Mouse (Mus musculus) embryonic facial prominence, embryonic 10.5 days (tissue): ENCODE data around the gene Cytip. TPM values are rescaled to one million over a fixed set of nuclear protein-coding genes. Genes with fewer than 3 reads are reported as not detected.
"Not testable (repeated sequence)": the region's sequence is repeated elsewhere in the genome, so short reads cannot be mapped to it uniquely, and the experiment has no call there.

Experiments
- DNase-seq: peaks from one replicate; pipeline ENCODE4 v3.0.0-alpha.2; 2017; ENCODE audit warnings: low spot score
- H3K27ac ChIP-seq: fragments of 300-500 bp; sonication (generic); replicated peaks from 2 replicates; pipeline ENCODE4 v1.5.1; 2016; ENCODE audit warnings: mild to moderate bottlenecking
- H3K27me3 ChIP-seq: fragments of 300-500 bp; sonication (generic); replicated peaks from 2 replicates; pipeline ENCODE4 v1.6.1; 2016; ENCODE audit warnings: low read depth, mild to moderate bottlenecking; ENCODE audit not compliant: poor library complexity, severe bottlenecking
- H3K36me3 ChIP-seq: fragments of 300-500 bp; sonication (generic); replicated peaks from 2 replicates; pipeline ENCODE4 v1.6.1; 2016; ENCODE audit warnings: mild to moderate bottlenecking, moderate library complexity
- H3K4me1 ChIP-seq: fragments of 300-500 bp; sonication (generic); 2 replicates; pipeline ENCODE4 v1.6.1; 2016
- H3K4me3 ChIP-seq: fragments of 300-500 bp; sonication (generic); 2 replicates; pipeline ENCODE4 v1.5.1; 2016; ENCODE audit warnings: mild to moderate bottlenecking, moderate library complexity
- H3K9me3 ChIP-seq: fragments of 300-500 bp; sonication (generic); 2 replicates; pipeline ENCODE4 v1.6.1; 2016; ENCODE audit warnings: mild to moderate bottlenecking
- WGBS: fragments of 180-500 bp; shearing (Covaris S2); methylation state at CpG from one replicate; pipeline ENCODE4 v1.1.7; 2016; 5-methylcytosine and 5-hydroxymethylcytosine counted together
- polyA plus RNA-seq: library from polyadenylated mRNA; unstranded; fragments of >200 nt; fragmentation: Nextera tagmentation; extraction: Ambion mirVana; gene quantifications from 2 replicates; pipeline ENCODE4 v1.2.1, GENCODE M21; 2016

The Cytip gene
- polyA plus RNA-seq, 1 experiment from 2014 or later, result 0.80 TPM

DNA sequence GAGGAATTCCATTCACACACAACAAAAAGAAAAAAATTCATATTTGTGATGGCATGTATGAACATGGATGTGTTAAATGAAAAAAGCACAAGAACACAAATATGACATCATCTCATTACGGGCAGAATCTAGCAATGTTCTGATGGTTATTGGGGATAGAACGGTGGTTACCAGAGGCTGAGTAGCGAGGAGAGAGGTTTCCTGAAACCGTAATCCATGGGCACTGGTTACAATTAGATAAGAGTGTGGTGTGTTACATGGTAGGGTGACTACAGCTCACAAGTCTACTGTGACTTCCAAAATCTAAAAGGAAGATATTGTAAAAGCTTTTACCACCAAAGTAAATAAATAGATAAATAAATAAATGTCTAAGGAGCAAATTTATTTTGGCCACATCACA lies 58.8 kb downstream of the Cytip start:
- no peaks in the 10 kb centered on the region for H3K36me3 ChIP-seq
- H3K27ac ChIP-seq, result no peak overlapping the region
- H3K4me3 ChIP-seq, result no peak overlapping the region
- WGBS, result 90% methylated on average over 4 of the region's 4 CpGs
- H3K4me1 ChIP-seq, result no peaks in the 10 kb centered on the region
- no peak for DNase-seq
- no peaks in the 10 kb centered on the region for H3K27me3 ChIP-seq
- no peaks in the 10 kb centered on the region for H3K9me3 ChIP-seq

DNA sequence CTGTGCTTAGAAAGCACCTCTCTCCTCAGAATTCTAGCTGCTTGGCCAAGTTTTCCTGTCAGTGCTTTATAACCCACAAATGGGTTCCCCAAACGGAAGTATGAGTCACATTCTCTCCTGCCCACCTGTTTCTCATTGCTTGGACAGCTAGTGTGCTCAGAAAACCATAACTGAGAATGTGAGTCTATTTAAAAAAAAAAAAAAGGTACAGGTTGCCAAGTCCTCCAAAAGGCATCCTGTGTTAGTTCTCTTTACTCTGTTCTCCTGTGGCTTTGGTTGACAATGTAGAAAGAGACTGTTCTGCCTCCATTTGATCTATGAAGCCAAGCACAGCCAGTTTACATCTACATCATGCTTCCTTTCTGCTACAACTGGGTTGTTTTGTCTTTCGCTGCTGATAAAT lies 60.3 kb downstream of the Cytip start:
- 77% methylated on average over 2 of the region's 2 CpGs for WGBS
- H3K27ac ChIP-seq, result no peak overlapping the region
- no peaks in the 10 kb centered on the region for H3K4me1 ChIP-seq
- H3K4me3 ChIP-seq, result no peak overlapping the region
- no peaks in the 10 kb centered on the region for H3K36me3 ChIP-seq
- no peaks in the 10 kb centered on the region for H3K9me3 ChIP-seq
- no peak for DNase-seq
- H3K27me3 ChIP-seq, result no peaks in the 10 kb centered on the region

DNA sequence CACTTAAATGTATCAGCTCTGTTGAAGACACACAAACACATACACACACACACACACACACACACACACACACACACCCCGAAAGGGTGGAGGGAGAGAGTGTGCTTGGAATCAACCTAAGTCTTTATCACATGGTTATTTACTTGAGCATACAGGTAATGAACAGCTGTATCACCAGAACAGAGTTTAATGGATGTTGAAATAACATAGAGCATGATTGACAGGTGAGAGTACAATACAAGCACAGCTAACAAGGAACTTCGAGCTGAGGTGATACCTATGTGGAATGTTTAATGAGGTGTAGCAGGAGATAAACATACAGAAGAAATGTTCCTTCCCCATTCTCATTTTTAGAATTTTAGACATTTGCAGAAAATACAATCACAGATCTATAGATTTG lies 62.7 kb downstream of the Cytip start:
- DNase-seq, result no peak
- H3K4me1 ChIP-seq, result no peaks in the 10 kb centered on the region
- H3K4me3 ChIP-seq, result no peak overlapping the region
- 79% methylated on average over 2 of the region's 2 CpGs for WGBS
- no peaks in the 10 kb centered on the region for H3K36me3 ChIP-seq
- H3K9me3 ChIP-seq, result no peaks in the 10 kb centered on the region
- H3K27ac ChIP-seq, result no peak overlapping the region
- no peaks in the 10 kb centered on the region for H3K27me3 ChIP-seq

DNA sequence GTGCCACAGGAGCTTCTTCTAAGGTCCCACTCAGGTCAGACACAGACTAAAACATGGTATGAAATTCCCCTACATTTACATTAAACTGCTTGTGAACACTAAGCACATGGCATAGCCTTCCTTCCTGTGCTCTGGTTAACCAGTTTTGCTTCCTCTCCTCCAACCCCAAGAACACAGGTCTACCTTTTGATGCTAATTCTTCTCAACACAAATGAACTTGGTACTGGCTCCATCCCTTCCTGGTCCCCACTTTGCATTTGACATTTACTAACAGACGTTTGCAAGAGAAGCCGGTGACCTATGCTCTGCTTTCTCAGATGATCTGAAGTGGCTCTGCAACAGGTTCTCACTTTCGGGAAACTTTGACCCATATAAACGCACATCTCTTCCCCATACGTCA lies 65.4 kb downstream of the Cytip start:
- Histone ChIP-seq H3K4me1 (no peaks in the 10 kb centered on the region), H3K27ac (no peak overlapping the region), H3K9me3 (no peaks in the 10 kb centered on the region), H3K4me3 (no peak overlapping the region), H3K36me3 (no peaks in the 10 kb centered on the region), H3K27me3 (no peaks in the 10 kb centered on the region)
- WGBS, result 87% methylated on average over 5 of the region's 5 CpGs
- no peak for DNase-seq

DNA sequence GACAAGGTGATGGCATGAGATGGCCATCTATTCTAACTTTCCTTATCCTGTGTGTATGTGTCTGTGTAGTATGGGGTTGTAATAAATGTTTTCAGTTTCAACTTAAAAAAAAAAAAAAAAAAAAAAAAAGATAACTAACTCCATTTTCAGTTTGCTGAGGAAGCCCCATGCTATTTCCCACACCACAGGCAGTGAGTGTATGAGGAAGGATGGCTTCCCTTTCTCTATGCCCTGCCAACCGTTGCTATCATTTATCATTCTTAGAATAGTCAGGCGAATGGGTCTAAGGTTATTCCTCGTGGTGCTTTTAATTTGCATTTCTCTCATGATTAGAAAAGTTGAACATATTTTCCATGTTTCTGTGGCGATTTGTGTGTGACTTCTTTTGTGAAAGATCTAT lies 84.2 kb downstream of the Cytip start:
- Histone ChIP-seq H3K9me3 (no peaks in the 10 kb centered on the region), H3K27me3 (no peaks in the 10 kb centered on the region), H3K4me3 (no peak overlapping the region), H3K36me3 (no peaks in the 10 kb centered on the region), H3K27ac (no peak overlapping the region), H3K4me1 (no peaks in the 10 kb centered on the region)
- 82% methylated on average over 4 of the region's 4 CpGs for WGBS
- no peak for DNase-seq

DNA sequence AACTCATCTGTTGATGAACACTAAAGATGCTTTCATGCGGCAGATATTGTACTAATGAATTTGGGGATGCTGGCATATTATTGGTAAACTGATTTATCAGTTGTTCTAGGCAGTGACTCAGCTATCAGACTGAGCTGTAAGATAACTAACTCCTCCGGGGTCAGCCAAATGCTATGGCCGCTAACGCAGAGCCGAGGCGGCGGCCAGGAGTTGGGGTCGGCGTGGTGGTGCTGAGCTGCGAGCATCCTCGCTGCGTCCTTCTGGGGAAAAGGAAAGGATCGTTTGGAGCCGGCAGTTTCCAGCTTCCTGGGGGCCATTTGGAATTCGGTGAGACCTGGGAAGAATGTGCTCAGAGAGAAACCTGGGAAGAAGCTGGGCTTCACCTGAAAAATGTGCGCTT lies 87.4 kb downstream of the Cytip start:
- not testable (repeated sequence) for H3K9me3 ChIP-seq, H3K27me3 ChIP-seq, H3K27ac ChIP-seq, H3K4me1 ChIP-seq, DNase-seq, H3K36me3 ChIP-seq, H3K4me3 ChIP-seq
- WGBS, result 92% methylated on average over 16 of the region's 16 CpGs

DNA sequence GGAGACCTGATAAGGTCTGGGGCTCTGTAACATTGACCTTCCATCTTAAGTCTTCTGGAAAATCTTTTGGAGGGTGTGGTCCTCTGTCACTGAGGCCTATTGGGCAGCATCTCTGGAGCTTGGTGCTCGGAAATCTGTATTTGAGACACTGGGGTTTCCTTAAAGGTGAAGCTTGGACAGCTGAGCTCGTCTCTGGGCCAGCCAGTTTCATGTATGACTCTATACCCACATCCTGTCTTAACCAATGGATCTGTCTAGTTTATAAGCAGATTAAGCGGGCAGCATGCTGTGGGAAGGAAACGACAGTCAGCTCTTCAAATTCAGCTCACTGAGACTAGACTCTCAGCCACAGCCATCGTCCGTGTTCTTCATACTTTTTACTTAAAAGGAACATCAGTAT lies 88.3 kb downstream of the Cytip start:
- DNase-seq, result no peak
- H3K27ac ChIP-seq, result no peak overlapping the region
- no peaks in the 10 kb centered on the region for H3K4me1 ChIP-seq
- no peaks in the 10 kb centered on the region for H3K36me3 ChIP-seq
- no peak overlapping the region for H3K4me3 ChIP-seq
- H3K27me3 ChIP-seq, result no peaks in the 10 kb centered on the region
- H3K9me3 ChIP-seq, result no peaks in the 10 kb centered on the region
- 89% methylated on average over 6 of the region's 6 CpGs for WGBS

DNA sequence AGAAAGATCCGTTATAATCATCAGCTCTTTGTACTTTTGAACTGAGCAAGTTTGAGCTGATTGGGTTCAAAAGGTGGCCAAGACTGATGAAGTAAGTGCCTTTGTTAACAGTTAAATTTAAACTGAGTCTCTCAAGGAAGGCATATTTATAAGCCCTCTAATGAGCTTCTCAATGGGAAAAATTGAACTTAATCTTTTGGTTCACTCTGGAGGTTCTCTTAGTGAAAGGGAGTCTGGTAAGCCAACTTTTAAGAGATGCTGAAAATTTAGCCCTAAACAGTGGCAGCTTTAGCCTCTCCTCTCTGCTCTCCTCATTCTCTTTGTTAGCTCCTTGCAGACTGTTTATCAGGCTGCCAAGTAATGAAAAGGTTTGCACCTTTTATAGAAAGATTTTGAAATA lies 100.5 kb downstream of the Cytip start:
- no peak for DNase-seq
- H3K27me3 ChIP-seq, result no peaks in the 10 kb centered on the region
- H3K9me3 ChIP-seq, result no peaks in the 10 kb centered on the region
- no peak overlapping the region for H3K27ac ChIP-seq
- H3K4me3 ChIP-seq, result no peak overlapping the region
- H3K36me3 ChIP-seq, result no peaks in the 10 kb centered on the region
- H3K4me1 ChIP-seq, result no peaks in the 10 kb centered on the region
- WGBS, result 72% methylated on average over 1 of the region's 1 CpGs

DNA sequence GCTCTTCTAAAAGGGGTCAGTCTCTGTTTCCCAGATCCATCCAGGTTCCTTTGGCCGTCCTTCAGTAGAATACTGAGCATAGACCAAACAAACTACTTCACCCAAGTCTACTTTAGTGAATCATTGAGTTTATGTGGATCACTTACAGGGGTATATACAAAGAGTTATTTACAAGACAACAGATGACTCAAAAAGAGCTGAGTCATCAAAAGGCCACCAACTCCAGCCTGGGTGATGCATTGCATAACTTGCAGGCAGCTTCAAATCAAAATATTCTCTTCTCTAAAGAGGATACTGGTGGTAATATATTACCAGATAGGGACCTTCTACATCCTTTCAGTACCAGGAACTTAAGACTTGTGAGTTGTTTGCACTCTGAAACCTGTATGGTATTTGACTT lies 108.9 kb downstream of the Cytip start:
- WGBS, result 80% methylated on average over 1 of the region's 1 CpGs
- DNase-seq, result no peak
- H3K9me3 ChIP-seq, result no peaks in the 10 kb centered on the region
- no peaks in the 10 kb centered on the region for H3K27me3 ChIP-seq
- no peaks in the 10 kb centered on the region for H3K4me1 ChIP-seq
- no peak overlapping the region for H3K4me3 ChIP-seq
- no peaks in the 10 kb centered on the region for H3K36me3 ChIP-seq
- no peak overlapping the region for H3K27ac ChIP-seq

DNA sequence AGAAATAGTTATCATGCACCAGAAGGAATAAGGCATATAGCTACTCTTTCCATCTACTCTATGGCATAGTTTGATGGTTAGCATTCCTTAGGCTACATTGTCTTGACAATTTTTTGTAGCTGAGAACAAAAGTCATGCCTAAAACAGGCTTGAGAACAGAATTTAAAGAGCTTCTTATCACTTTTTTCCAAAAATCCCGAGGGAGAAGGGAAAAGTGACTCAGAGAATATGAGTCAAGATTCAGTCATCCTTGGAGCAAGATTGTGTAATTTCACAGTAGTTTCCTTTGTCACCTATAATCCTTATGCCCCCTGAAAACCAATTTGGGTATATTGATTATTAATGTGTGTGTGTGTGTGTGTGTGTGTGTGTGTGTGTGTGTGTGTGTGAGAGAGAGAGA lies 115.5 kb downstream of the Cytip start:
- Histone ChIP-seq H3K27ac (no peak overlapping the region), H3K9me3 (no peaks in the 10 kb centered on the region), H3K4me1 (no peaks in the 10 kb centered on the region), H3K36me3 (no peaks in the 10 kb centered on the region), H3K4me3 (no peak overlapping the region), H3K27me3 (no peaks in the 10 kb centered on the region)
- no peak for DNase-seq
- WGBS, result 62% methylated on average over 1 of the region's 1 CpGs

Other genes with a start within 250 kb of the Cytip start
- gene Galnt5, start 197.6 kb downstream of the Cytip start, polyA plus RNA-seq, result 0.15 and 0.37 TPM in 2 replicates
- 0.18 and 0.67 TPM in 2 replicates for gene Ermn, start 142.7 kb downstream of the Cytip start, polyA plus RNA-seq
- 0.32 and 0.52 TPM in 2 replicates for gene Acvr1c, start 162.4 kb upstream of the Cytip start, polyA plus RNA-seq